8 mouse cellular contexts compared by ENCODE assay signal in genomic region chr6:85239044-85239489, GRCm38 (mm10). TPM values are rescaled to one million over a fixed set of nuclear protein-coding genes. Genes with fewer than 3 reads are reported as not detected.
DNase-seq lines count a peak whose midpoint lies in the region; ATAC-seq and TF ChIP-seq lines count a peak whose summit lies in the region.

No protein-coding gene starts in this region.

- 16% methylated on average over 4 of the region's 4 CpGs for whole genome bisulfite sequencing in hindbrain, embryonic 11.5 days
- 11% methylated on average over 4 of the region's 4 CpGs for WGBS in hindbrain, embryonic 16.5 days
- 10% methylated on average over 4 of the region's 4 CpGs for WGBS in liver, embryonic 11.5 days

- ATAC-seq in hindbrain, embryonic 11.5 days (ENCODE audit: low FRiP score), result peak; percentile 47
- ATAC-seq in hindbrain, embryonic 16.5 days, result no peak
- peak; percentile 56; the same call in 1 of the 2 replicates for ATAC-seq in liver, embryonic 11.5 days (replicated peaks; ENCODE audit: low FRiP score)

- H3K36me3 ChIP-seq in hindbrain, embryonic 11.5 days (ENCODE audit: control insufficient read depth, insufficient read depth, low read length), result no peaks in the 10 kb centered on the region
- no peaks in the 10 kb centered on the region for H3K36me3 ChIP-seq in hindbrain, embryonic 16.5 days (ENCODE audit: control insufficient read depth, insufficient read depth, low read length)
- H3K36me3 ChIP-seq in liver, embryonic 11.5 days (ENCODE audit: control insufficient read depth, insufficient read depth, low read length), result no peaks in the 10 kb centered on the region
- H3K36me3 ChIP-seq in testis, adult 2 months (ENCODE audit: control insufficient read depth, insufficient read depth, low read length), result no peaks in the 10 kb centered on the region

- TF ChIP-seq CTCF in testis, adult 2 months (IDR thresholded peaks at IDR 0.05; ENCODE audit: control insufficient read depth, insufficient read depth, insufficient replicate concordance, low read depth, low read length), result peak; percentile 74

- no peaks in the 10 kb centered on the region for H3K9me3 ChIP-seq in hindbrain, embryonic 11.5 days (ENCODE audit: control insufficient read depth, low read length)
- no peaks in the 10 kb centered on the region for H3K9me3 ChIP-seq in hindbrain, embryonic 16.5 days (ENCODE audit: control insufficient read depth, low read length)
- H3K9me3 ChIP-seq in liver, embryonic 11.5 days (ENCODE audit: control insufficient read depth, low read length), result no peaks in the 10 kb centered on the region

- TF ChIP-seq POLR2A in testis, adult 2 months (IDR thresholded peaks at IDR 0.05; ENCODE audit: control insufficient read depth, low read depth, low read length), result no peak

- H3K27ac ChIP-seq in hindbrain, embryonic 11.5 days (ENCODE audit: low read depth, low read length), result no peak overlapping the region
- H3K27ac ChIP-seq in hindbrain, embryonic 16.5 days (ENCODE audit: low read depth, low read length), result no peak overlapping the region
- H3K27ac ChIP-seq in liver, embryonic 11.5 days (ENCODE audit: low read depth, low read length), result no peak overlapping the region
- no peak overlapping the region for H3K27ac ChIP-seq in testis, adult 2 months (ENCODE audit: control insufficient read depth, insufficient read depth, low read depth, low read length)

- H3K27me3 ChIP-seq in hindbrain, embryonic 11.5 days (ENCODE audit: control insufficient read depth, insufficient read depth, low read length), result no peaks in the 10 kb centered on the region
- no peaks in the 10 kb centered on the region for H3K27me3 ChIP-seq in hindbrain, embryonic 16.5 days (replicated peaks; ENCODE audit: control insufficient read depth, insufficient read depth, low read length)
- H3K27me3 ChIP-seq in liver, embryonic 11.5 days (replicated peaks; ENCODE audit: control insufficient read depth, insufficient read depth, low read length), result no peaks in the 10 kb centered on the region
- H3K27me3 ChIP-seq in testis, adult 2 months (ENCODE audit: control insufficient read depth, insufficient read depth, low read length), result no peaks in the 10 kb centered on the region

- H3K4me2 ChIP-seq in hindbrain, embryonic 11.5 days (replicated peaks; ENCODE audit: low read depth, low read length), result no peak overlapping the region
- no peak overlapping the region for H3K4me2 ChIP-seq in hindbrain, embryonic 16.5 days (ENCODE audit: low read length)
- peak overlapping the region; percentile 43 for H3K4me2 ChIP-seq in liver, embryonic 11.5 days

- peak; percentile 86 for DNase-seq in hindbrain, embryonic 11.5 days (ENCODE audit: low spot score)
- DNase-seq in cerebellum, postnatal 4 days (ENCODE audit: low spot score in 2 of 2), result peak; percentile 49 to 77
- peak; percentile 52 to 79 for DNase-seq in gastrocnemius, postnatal 4 days (ENCODE audit: low spot score in 2 of 2)
- DNase-seq in kidney, adult 18-20 months, result peak; percentile 91
- DNase-seq in liver, embryonic 11.5 days (ENCODE audit: low spot score), result peak; percentile 62
- peak; percentile 33 for DNase-seq in naive thymus-derived CD4-positive, alpha-beta T cell, adult 2 months (ENCODE audit: low read depth)

- no peaks in the 10 kb centered on the region for H3K4me1 ChIP-seq in hindbrain, embryonic 11.5 days (replicated peaks; ENCODE audit: control insufficient read depth, insufficient read depth, low read length)
- no peaks in the 10 kb centered on the region for H3K4me1 ChIP-seq in hindbrain, embryonic 16.5 days (ENCODE audit: control insufficient read depth, insufficient read depth, low read depth, low read length)
- H3K4me1 ChIP-seq in liver, embryonic 11.5 days (replicated peaks; ENCODE audit: control insufficient read depth, insufficient read depth, low read length), result peaks cover 3% of the 10 kb centered on the region; the same call in 1 of the 2 replicates
- no peaks in the 10 kb centered on the region for H3K4me1 ChIP-seq in testis, adult 2 months (ENCODE audit: control insufficient read depth, insufficient read depth, low read length)

- no peak overlapping the region for H3K9ac ChIP-seq in hindbrain, embryonic 11.5 days (ENCODE audit: low read depth, low read length)
- H3K9ac ChIP-seq in hindbrain, embryonic 16.5 days (ENCODE audit: low read depth, low read length), result no peak overlapping the region
- H3K9ac ChIP-seq in liver, embryonic 11.5 days (ENCODE audit: low read depth, low read length), result no peak overlapping the region

- H3K4me3 ChIP-seq in hindbrain, embryonic 11.5 days (ENCODE audit: low read depth, low read length), result no peak overlapping the region
- H3K4me3 ChIP-seq in hindbrain, embryonic 16.5 days (ENCODE audit: low read length), result no peak overlapping the region
- no peak overlapping the region for H3K4me3 ChIP-seq in liver, embryonic 11.5 days (ENCODE audit: low read depth, low read length)
- no peak overlapping the region for H3K4me3 ChIP-seq in testis, adult 2 months (ENCODE audit: control insufficient read depth, low read depth, low read length)

RNA-seq across cellular contexts. Expression of gene Emx1, which starts 51.8 kb away (rescaled TPM):
- 0.13 TPM in 1 of 2 replicates, not detected in the other for polyA plus RNA-seq in hindbrain, embryonic 11.5 days (2014; fragmentation: Nextera tagmentation; extraction: Ambion mirVana)
- 1.1 TPM in 1 of 2 replicates, not detected in the other for polyA plus RNA-seq in hindbrain, embryonic 16.5 days (2015; fragmentation: Nextera tagmentation; extraction: Ambion mirVana)
- not detected for total RNA-seq in gastrocnemius, postnatal 4 days (2021)
- polyA plus RNA-seq in liver, embryonic 11.5 days (2014; fragmentation: Nextera tagmentation; extraction: Ambion mirVana), result 0.38 and 0.49 TPM in 2 replicates
- polyA plus RNA-seq in testis, adult 2 months (2012; rRNA removed), result 0.10 and 0.11 TPM in 2 replicates

Comparison
In these comparisons a context has a peak if more than half of its experiments do, and no peak if none do; other contexts are left out.
1. DNase-seq: peak in every context shown above with its lines; median percentile 91 in kidney, adult 18-20 months; 86 in hindbrain, embryonic 11.5 days; 66 in gastrocnemius, postnatal 4 days; 63 in cerebellum, postnatal 4 days; 62 in liver, embryonic 11.5 days; 33 in naive thymus-derived CD4-positive, alpha-beta T cell, adult 2 months.